Mouse (Mus musculus) forebrain, postnatal 0 days (tissue): ENCODE data around the gene Vsnl1. TPM values are rescaled to one million over a fixed set of nuclear protein-coding genes. Genes with fewer than 3 reads are reported as not detected.

Source experiments
- ATAC-seq: fragments of 200-750 bp; cut with Nextera tagmentation; 2 replicates; pipeline ENCODE4 v1.8.0; 2017; ENCODE audit warnings: mild to moderate bottlenecking, moderate library complexity
- DNase-seq: peaks from one replicate; pipeline ENCODE4 v3.0.0-alpha.2; 2015
- H3K27ac ChIP-seq: fragments of 300-500 bp; sonication (generic); 2 replicates; pipeline ENCODE4 v1.5.1; 2014; ENCODE audit warnings: low read depth, mild to moderate bottlenecking, antibody characterized with exemption, low read length, moderate library complexity, mixed read lengths
- H3K27me3 ChIP-seq: fragments of 300-500 bp; sonication (generic); 2 replicates; pipeline ENCODE4 v1.6.1; 2014; ENCODE audit warnings: mild to moderate bottlenecking, low read length, mixed read lengths; ENCODE audit not compliant: insufficient read depth
- H3K36me3 ChIP-seq: fragments of 300-500 bp; sonication (generic); 2 replicates; pipeline ENCODE4 v1.6.1; 2014; ENCODE audit warnings: mild to moderate bottlenecking, moderate library complexity; ENCODE audit not compliant: insufficient read depth
- H3K4me1 ChIP-seq: fragments of 300-500 bp; sonication (generic); 2 replicates; pipeline ENCODE4 v1.6.1; 2014; ENCODE audit warnings: antibody characterized with exemption; ENCODE audit not compliant: insufficient read depth
- H3K4me2 ChIP-seq: fragments of 300-500 bp; sonication (generic); 2 replicates; pipeline ENCODE4 v1.6.1; 2014; ENCODE audit warnings: low read depth, mild to moderate bottlenecking, moderate library complexity
- H3K4me3 ChIP-seq: fragments of 300-500 bp; sonication (generic); 2 replicates; pipeline ENCODE4 v1.5.1; 2014; ENCODE audit warnings: low read depth, low read length, mixed read lengths
- H3K9ac ChIP-seq: fragments of 300-500 bp; sonication (generic); 2 replicates; pipeline ENCODE4 v1.6.1; 2014; ENCODE audit warnings: mild to moderate bottlenecking
- H3K9me3 ChIP-seq: fragments of 300-500 bp; sonication (generic); 2 replicates; pipeline ENCODE4 v1.6.1; 2016; ENCODE audit warnings: low read length
- CTCF ChIP-seq: sonication (generic); IDR thresholded peaks from 2 replicates; pipeline ENCODE4 v1.5.1; 2016; ENCODE audit warnings: antibody characterized with exemption, control low read depth, low read depth
- WGBS: fragments of 180-500 bp; shearing (Covaris S2); extraction: QIAGEN DNeasy Blood & Tissue Kit; methylation state at CpG from one replicate; pipeline ENCODE4 v1.1.7; 2014; 5-methylcytosine and 5-hydroxymethylcytosine counted together
- polyA plus RNA-seq: library from polyadenylated mRNA; unstranded; fragments of >200 nt; fragmentation: Nextera tagmentation; extraction: Ambion mirVana; gene quantifications from 2 replicates; pipeline ENCODE4 v1.2.1, GENCODE M21; 2015
- total RNA-seq: library from RNA; depleted of rRNA; stranded (reverse); fragments of >200 nt; gene quantifications from 2 replicates; pipeline ENCODE4 v1.2.3, GENCODE M21; 2014

Vsnl1 gene
- total and polyA plus RNA-seq, 2 experiments from 2014 or later: 119 to 125 TPM

- ATAC-seq (peak; percentile 33; the same call in 1 of the 2 replicates), DNase-seq (peak; percentile 91)
- H3K4me3 ChIP-seq: peak overlapping the region; percentile 51
- H3K27ac ChIP-seq: peak overlapping the region; percentile 74
- peaks cover 15% of the 10 kb centered on the region for H3K4me1 ChIP-seq
- H3K27me3 ChIP-seq: no peaks in the 10 kb centered on the region
- 13% methylated on average over 17 of the region's 17 CpGs for WGBS
- H3K36me3 ChIP-seq: no peaks in the 10 kb centered on the region
- peak; percentile 78 for TF ChIP-seq CTCF
- peak overlapping the region; percentile 74 for H3K4me2 ChIP-seq
- no peaks in the 10 kb centered on the region for H3K9me3 ChIP-seq
- H3K9ac ChIP-seq: peak overlapping the region; percentile 39
Measured at GRCm38 (mm10) chr12:11437266-11437906, 973 bp upstream of the Vsnl1 start.

GRCm38 (mm10) chr12:11436023-11436350, 426 bp downstream of the Vsnl1 start:
- no peaks in the 10 kb centered on the region for H3K9me3 ChIP-seq
- no peak for DNase-seq
- no peak for TF ChIP-seq CTCF
- H3K4me1 ChIP-seq: peaks cover 16% of the 10 kb centered on the region
- H3K36me3 ChIP-seq: no peaks in the 10 kb centered on the region
- peak overlapping the region; percentile 74 for H3K4me2 ChIP-seq
- H3K27ac ChIP-seq: peak overlapping the region; percentile 74
- H3K4me3 ChIP-seq: peak overlapping the region; percentile 51
- H3K9ac ChIP-seq: peak overlapping the region; percentile 39
- under 1% methylated on average over 12 of the region's 12 CpGs for WGBS
- no peaks in the 10 kb centered on the region for H3K27me3 ChIP-seq
- peak; percentile 8; the same call in 1 of the 2 replicates for ATAC-seq

- H3K4me2 ChIP-seq: peak overlapping the region; percentile 74
- TF ChIP-seq CTCF: no peak
- no peaks in the 10 kb centered on the region for H3K27me3 ChIP-seq
- H3K9me3 ChIP-seq: no peaks in the 10 kb centered on the region
- peak; percentile 51 for DNase-seq
- WGBS: 6% methylated on average over 15 of the region's 15 CpGs
- H3K27ac ChIP-seq: peak overlapping the region; percentile 74
- peak overlapping the region; percentile 39 for H3K9ac ChIP-seq
- H3K4me3 ChIP-seq: peak overlapping the region; percentile 51
- H3K36me3 ChIP-seq: no peaks in the 10 kb centered on the region
- no peak for ATAC-seq
- H3K4me1 ChIP-seq: peaks cover 16% of the 10 kb centered on the region
Measured at GRCm38 (mm10) chr12:11435246-11436022, 979 bp downstream of the Vsnl1 start.

GRCm38 (mm10) chr12:11434446-11434845, 2.0 kb downstream of the Vsnl1 start:
- no peak for ATAC-seq
- 69% methylated on average over 8 of the region's 8 CpGs for WGBS
- TF ChIP-seq CTCF: no peak
- peak overlapping the region; percentile 51 for H3K4me3 ChIP-seq
- H3K36me3 ChIP-seq: no peaks in the 10 kb centered on the region
- H3K4me1 ChIP-seq: peaks cover 16% of the 10 kb centered on the region
- H3K9me3 ChIP-seq: no peaks in the 10 kb centered on the region
- peak overlapping the region; percentile 74 for H3K4me2 ChIP-seq
- H3K9ac ChIP-seq: peak overlapping the region; percentile 39; the same call in 1 of the 2 replicates
- no peaks in the 10 kb centered on the region for H3K27me3 ChIP-seq
- no peak for DNase-seq
- H3K27ac ChIP-seq: peak overlapping the region; percentile 15; the same call in 1 of the 2 replicates

GRCm38 (mm10) chr12:11433716-11434115, 2.7 kb downstream of the Vsnl1 start:
- Histone ChIP-seq H3K27me3 (no peaks in the 10 kb centered on the region), H3K9ac (peak overlapping the region; percentile 39; the same call in 1 of the 2 replicates), H3K4me1 (peaks cover 16% of the 10 kb centered on the region), H3K9me3 (no peaks in the 10 kb centered on the region), H3K4me3 (no peak overlapping the region), H3K4me2 (peak overlapping the region; percentile 30; the same call in 1 of the 2 replicates), H3K36me3 (no peaks in the 10 kb centered on the region), H3K27ac (no peak overlapping the region)
- TF ChIP-seq CTCF: no peak
- ATAC-seq (no peak), DNase-seq (no peak)
- WGBS: 16% methylated on average over 1 of the region's 1 CpGs

GRCm38 (mm10) chr12:11433126-11433525, 3.3 kb downstream of the Vsnl1 start:
- WGBS: 78% methylated on average over 1 of the region's 1 CpGs
- TF ChIP-seq CTCF: no peak
- no peak for DNase-seq

GRCm38 (mm10) chr12:11427396-11427795, 9.0 kb downstream of the Vsnl1 start:
- no peak for ATAC-seq

More at GRCm38 (mm10) chr12:11433126-11433525, 3.3 kb downstream of the Vsnl1 start:
- Histone ChIP-seq H3K4me2 (peak overlapping the region; percentile 30; the same call in 1 of the 2 replicates), H3K4me3 (no peak overlapping the region), H3K36me3 (no peaks in the 10 kb centered on the region), H3K9ac (no peak overlapping the region), H3K9me3 (no peaks in the 10 kb centered on the region), H3K27ac (no peak overlapping the region), H3K27me3 (no peaks in the 10 kb centered on the region), H3K4me1 (peaks cover 16% of the 10 kb centered on the region)
- no peak for ATAC-seq

More at GRCm38 (mm10) chr12:11427396-11427795, 9.0 kb downstream of the Vsnl1 start:
- DNase-seq: no peak
- WGBS: 65% methylated on average over 4 of the region's 4 CpGs
- TF ChIP-seq CTCF: no peak
- H3K9me3 ChIP-seq: no peaks in the 10 kb centered on the region
- H3K27ac ChIP-seq: no peak overlapping the region
- peaks cover under 1% of the 10 kb centered on the region; the same call in 1 of the 2 replicates for H3K4me1 ChIP-seq
- H3K36me3 ChIP-seq: no peaks in the 10 kb centered on the region
- H3K4me3 ChIP-seq: no peak overlapping the region
- no peaks in the 10 kb centered on the region for H3K27me3 ChIP-seq
- no peak overlapping the region for H3K4me2 ChIP-seq
- H3K9ac ChIP-seq: no peak overlapping the region
